Mouse (Mus musculus): Measurements from ENCODE around the gene Parp3.

DNA sequence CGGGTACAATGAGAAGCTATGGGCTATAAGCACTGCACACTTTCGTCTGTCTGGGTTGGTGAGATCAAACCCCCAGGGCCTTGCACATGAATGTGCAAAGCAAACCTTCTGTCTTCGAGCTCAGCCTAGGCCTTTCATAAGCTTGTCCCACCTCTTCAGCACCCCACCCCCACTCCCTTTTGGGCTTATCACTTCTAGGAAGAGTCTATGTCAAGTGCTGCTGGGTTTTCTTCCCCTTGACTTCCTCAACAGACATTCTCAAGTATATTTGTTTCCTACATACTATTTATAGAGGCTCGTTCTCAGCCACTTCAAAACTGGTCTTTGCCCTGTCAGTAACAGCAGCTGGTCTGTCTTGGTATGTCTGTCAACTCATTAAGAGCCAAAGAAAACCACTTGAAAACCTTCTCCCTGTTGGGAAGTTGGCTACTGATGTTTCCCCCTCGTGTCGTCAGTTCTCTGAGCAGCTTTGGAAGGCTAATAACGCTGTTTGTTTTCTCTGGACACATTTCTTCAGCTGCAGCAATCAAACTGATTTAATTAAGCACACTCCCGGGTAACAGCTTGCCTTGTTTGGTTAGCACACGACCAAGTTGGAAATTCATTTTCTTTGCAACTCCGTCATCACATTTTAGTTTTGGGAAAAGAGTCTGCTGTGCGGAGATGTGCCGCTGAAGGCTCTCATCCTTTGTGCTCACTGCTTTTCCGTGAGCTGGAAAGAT lies 36.1 kb upstream of the Parp3 start:
- TF ChIP-seq POLR2A (IDR thresholded peaks at IDR 0.05; ENCODE audit: borderline replicate concordance, extremely low read depth, low read depth, low read length), result no peak
- no peak for TF ChIP-seq CTCF (IDR thresholded peaks at IDR 0.05; ENCODE audit: insufficient read depth, low read length)
